Mouse (Mus musculus) bone marrow macrophage, adult 2 months (primary cell): Measurements from ENCODE around the gene Ptpre.

Experiments
- CTCF ChIP-seq: IDR thresholded peaks from 2 replicates; pipeline ENCODE4 v1.5.1; 2012; ENCODE audit warnings: low read depth, mild to moderate bottlenecking, low read length, moderate library complexity
- POLR2A ChIP-seq: IDR thresholded peaks from 2 replicates; pipeline ENCODE4 v1.6.1; 2012; ENCODE audit warnings: mild to moderate bottlenecking, low read depth, low read length, borderline replicate concordance

GRCm38 (mm10) chr7:135594676-135595075, 57.4 kb downstream of the Ptpre start:
- TF ChIP-seq CTCF (no peak), POLR2A (no peak)
